Mouse (Mus musculus) liver, adult 2 months (tissue): ENCODE results near the gene Gm11639.

Experiments used
- CTCF ChIP-seq: fragments of 200-500 bp; IDR thresholded peaks from 2 replicates; pipeline ENCODE4 v1.5.1; 2011; ENCODE audit warnings: low read depth, low read length, control low read depth
- POLR2A ChIP-seq: fragments of 200-500 bp; IDR thresholded peaks from 2 replicates; pipeline ENCODE4 v1.6.1; 2011; ENCODE audit warnings: low read length, control low read depth; ENCODE audit not compliant: insufficient read depth; ENCODE audit errors: extremely low read depth

DNA sequence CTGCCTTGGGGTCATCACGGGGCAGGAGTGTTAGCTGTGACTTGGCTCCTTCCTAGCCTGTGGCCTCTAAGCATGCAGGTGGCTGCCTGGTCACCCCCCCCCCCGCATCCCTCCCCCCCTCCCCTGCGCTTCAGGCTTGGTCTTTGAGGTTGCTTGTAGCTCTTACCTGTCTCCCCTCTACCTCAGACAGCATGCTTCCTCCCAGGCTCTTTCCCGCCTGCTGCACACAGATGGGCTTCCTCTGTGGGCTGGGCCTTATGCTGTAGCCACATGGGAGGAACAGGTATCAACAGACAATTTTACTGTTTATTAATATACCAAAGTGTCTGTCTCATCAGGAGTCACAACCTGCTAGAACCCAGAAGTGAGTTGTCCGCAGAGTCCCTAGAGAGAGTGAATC is 38.9 kb upstream of the Gm11639 start:
- TF ChIP-seq POLR2A (no peak), CTCF (no peak)
